Mouse (Mus musculus) testis, postnatal 14 days (tissue): ENCODE measurements around the gene Eps8.

Source experiments
- DNase-seq: peaks from one replicate; pipeline ENCODE4 v3.0.0; 2021; ENCODE audit warnings: low spot score

Gene Eps8

DNA sequence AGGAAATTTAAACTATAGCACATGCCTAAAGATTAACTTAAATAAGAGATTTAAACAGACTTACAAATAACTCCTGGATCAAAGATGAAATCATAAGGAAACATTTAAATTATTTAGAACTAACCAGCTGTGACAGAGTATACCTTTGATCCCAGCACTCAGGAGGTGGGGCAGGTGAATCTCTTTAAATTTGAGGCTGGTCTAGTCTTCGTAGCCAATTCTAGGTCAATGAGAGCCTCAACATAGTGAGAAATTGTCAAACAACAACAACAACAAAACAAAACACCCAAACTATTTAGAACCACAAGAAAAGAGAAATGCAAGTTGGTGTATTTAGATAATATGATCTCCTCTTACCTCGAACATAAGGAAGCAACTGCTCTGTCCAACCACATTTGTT lies at the start of gene Eps8:
Gene Eps8, minus strand, starts transcription at position 101 of the 400 bp plus-strand sequence.
- no peak for DNase-seq

- DNase-seq = no peak
Observed at GRCm38 (mm10) chr6:137703431-137703830, 48.8 kb upstream of the Eps8 start.

- no peak for DNase-seq
Observed at GRCm38 (mm10) chr6:137702918-137703317, 48.2 kb upstream of the Eps8 start.

GRCm38 (mm10) chr6:137702186-137702585 lies 47.5 kb upstream of the Eps8 start:
- no peak for DNase-seq

GRCm38 (mm10) chr6:137699434-137699833 lies 44.8 kb upstream of the Eps8 start:
- no peak for DNase-seq

DNA sequence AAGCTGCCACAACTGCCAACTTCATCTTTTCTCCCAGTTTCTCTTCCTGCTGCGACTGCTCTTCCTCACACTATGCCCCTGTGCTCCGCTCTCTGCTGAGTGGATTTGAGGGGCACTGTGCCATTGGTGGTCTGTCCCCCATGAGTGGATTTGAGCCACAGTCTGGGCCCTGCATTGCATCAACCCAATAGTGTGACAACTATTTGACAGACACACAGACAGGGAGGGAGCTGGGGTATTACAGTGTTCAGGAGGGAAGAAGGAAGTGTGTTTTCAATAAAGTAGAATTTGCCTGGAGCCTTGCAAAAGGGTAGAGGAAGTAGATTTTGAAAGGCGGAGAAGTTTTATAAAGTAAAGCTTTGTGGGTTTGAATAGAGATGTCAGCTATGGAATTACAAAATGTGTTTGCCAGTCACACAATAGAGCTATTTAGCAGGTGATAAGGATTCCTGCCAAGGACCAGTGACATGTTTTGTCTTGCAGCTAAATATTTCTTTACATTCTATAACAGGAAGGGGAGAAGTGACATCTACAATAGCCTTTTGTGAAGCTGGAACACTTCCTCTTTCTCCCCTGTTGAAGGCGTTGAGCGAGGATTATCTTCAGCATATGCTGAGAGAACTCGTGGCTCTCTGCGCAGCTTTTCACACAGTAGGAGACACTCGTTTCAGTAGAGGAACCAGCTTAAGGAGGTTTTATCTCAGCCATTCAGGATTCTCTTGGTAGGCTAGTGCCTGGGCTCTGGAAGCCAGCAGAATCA lies 41.9 kb upstream of the Eps8 start:
- no peak for DNase-seq

DNA sequence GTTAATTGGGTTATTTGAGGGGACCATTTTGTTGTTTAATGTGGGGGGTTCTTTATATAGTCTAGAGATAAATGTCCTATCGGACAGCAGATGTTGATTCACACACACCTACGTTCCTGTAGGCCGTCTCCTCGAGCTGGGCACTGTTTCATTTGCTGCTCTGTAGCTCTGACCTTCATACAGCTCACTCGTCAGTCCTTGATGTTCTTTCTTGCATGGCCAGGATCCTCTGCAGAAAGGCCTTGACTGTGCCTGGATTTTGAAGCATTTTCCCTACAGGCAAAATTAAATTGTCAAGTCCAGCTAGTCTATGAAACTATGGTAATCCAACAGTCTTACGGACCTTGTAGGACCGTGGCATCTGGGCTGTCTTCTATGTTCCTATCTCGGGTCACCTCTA lies 40.4 kb upstream of the Eps8 start:
- no peak for DNase-seq

- no peak for DNase-seq
Observed at GRCm38 (mm10) chr6:137694310-137694709, 39.6 kb upstream of the Eps8 start.

- no peak for DNase-seq
Observed at GRCm38 (mm10) chr6:137690550-137691119, 36.0 kb upstream of the Eps8 start.

DNA sequence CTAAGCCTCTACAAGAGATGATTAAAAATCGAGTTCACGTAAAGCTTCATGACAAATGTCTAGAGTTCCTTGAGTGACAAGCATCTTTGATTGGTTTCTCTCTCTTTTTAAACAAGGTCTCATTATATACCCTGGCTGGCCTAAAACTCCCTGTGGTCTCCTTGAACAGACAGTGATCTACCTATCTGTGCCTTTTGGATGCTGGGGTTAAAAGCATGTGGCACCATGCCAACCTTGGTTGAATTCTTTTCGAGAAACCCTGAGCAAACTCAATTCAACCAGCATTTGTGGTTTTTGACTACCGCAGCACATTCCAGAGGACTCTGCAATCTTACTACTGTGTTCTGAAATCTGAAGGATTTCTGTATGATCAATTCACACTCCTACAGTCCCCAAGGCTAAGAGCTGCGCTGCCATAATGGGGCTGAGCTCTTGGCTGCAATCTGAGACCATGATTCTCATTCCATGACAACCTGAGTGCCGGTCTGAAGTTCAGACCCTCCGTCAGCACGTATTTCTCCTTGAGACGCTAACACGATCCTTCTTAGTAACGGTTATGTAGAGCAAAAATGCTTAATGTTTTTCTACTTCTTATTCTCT lies 33.9 kb upstream of the Eps8 start:
- DNase-seq = no peak

DNA sequence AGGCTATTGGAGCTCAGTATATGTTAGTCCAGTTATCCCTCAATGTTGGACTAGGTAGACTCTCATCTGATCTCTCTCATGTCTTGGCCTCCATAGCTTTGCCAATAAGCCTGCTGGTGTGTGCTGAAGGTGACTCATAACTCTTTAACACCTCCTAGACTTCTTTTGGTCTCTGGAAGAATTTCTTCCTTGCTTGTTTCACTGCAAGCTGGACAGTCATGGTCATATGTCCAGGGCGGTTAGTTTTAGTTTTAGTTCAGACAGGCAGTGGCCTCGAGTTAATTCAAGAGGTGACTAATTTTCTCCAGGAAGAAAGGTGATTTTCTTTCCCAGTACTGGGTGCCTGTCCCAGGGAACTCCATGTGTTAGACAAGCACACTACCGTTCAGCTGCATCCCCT lies 33.4 kb upstream of the Eps8 start:
- DNase-seq = no peak

DNA sequence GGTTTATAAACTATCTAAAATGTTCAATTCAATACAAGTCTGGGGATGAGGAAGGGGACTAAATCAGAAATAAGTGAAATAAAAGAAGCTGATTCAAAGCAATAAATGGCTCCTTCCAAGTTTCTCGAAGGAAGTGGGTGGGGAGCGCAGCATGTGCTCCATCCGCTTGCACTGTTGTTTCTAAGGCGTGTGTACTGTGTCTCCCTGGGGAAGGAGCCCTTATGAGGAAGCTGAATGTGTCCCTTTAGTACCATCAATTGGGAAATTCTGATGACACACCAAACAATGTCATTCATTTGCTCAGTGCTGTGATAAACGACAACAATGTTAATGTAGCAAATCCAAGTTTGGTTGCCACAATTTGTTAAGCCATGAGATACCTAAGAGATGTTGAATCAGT lies 33.0 kb upstream of the Eps8 start:
- no peak for DNase-seq

DNA sequence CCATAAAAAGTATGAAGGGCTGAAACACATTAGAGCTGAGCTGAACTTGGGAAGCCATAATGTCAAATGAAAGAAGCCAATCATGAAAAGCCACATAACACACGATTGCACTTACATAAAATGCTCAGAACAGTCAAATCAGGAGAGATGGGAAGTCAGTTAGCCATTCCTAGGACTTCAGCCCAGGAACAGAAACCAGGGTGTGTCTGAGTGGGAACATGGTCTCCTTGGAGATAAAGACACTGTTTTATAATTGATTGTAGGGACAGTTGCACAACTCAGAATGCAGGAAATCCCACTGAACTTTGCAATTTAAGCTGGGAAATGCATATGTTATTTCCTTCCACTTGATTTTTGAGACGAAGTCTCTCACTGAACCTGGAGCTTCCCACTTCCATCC lies 28.0 kb upstream of the Eps8 start:
- DNase-seq = no peak

GRCm38 (mm10) chr6:137681000-137681399 lies 26.3 kb upstream of the Eps8 start:
- no peak for DNase-seq

DNA sequence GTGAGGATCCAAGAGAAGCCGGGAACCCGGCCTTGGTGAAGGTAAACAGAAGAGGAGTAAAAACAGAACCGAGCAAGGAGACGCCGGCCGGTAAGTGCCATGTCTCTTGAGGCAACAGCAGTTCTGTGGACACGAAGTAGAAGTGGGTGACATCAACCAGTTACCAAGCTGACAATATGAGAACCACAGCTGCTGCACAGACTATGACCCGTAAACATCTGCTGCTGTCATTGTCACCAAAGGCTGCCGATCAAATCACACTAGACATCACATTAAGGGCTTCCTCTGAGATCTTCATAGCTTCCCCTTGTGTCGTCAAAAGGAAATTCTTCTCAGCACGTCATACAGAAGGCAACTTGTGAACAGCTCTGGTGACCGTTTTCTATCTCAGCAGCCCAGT lies 21.9 kb upstream of the Eps8 start:
- no peak for DNase-seq

GRCm38 (mm10) chr6:137675556-137675955 lies 20.9 kb upstream of the Eps8 start:
- no peak for DNase-seq

DNA sequence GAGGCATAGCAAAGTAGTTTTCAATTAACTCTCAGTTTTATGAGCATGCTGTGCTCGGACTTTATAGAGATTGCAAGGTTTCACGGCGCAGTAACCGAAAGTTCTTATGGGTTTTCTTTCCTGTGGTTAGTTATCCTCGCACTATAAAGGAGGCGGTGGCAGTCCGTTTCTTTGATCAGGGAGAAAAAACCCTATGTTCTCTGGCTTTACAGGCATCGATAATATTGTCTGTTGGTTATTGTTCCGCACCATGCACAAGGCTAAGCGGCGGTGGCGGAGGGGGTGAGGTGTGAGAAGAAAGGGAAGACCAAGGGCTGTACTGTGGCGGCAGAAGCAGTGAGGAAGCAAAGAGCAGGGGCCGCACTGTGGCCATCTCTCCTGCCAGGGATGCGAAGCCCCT lies 18.6 kb upstream of the Eps8 start:
- no peak for DNase-seq

DNA sequence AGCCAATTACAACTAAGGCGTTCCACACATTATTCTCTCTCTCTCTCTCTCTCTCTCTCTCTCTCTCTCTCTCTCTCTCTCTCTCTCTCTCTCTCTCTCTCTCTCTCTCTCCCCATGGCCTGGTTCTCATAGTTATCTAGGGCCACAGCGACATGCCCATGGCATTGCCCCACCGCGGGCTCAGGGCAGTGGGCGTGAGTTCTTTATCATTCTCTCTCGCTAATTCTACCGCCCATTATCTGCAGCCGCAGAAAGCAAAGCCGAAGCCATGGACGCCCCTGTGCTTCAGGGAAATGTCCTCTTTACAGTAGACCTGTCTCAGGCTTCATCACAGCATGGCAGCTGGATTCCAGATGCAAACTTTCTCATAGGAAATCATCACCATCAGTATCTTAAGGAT lies 16.9 kb upstream of the Eps8 start:
- no peak for DNase-seq

GRCm38 (mm10) chr6:137670820-137671219 lies 16.1 kb upstream of the Eps8 start:
- no peak for DNase-seq

- DNase-seq = no peak
Observed at GRCm38 (mm10) chr6:137669876-137670275, 15.2 kb upstream of the Eps8 start.

DNA sequence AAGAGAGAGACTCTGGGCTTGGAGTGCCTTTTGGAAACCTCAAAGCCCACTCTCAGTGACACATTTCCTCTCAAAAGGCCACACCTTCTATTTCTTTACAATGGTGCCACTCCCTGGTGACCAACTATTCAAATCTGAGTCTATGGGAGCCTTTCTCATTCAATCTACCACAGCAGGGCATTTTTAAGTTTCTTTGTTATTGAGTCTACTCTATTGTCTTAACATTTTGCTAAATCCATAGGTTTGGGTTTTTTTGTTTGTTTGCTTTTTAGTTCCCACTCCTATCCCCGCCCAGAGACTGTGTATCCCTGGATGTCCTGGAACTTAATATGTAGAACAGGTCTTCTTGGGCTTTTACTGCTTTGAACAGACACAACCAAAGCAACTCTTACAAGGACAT lies 14.8 kb upstream of the Eps8 start:
- DNase-seq = no peak

DNA sequence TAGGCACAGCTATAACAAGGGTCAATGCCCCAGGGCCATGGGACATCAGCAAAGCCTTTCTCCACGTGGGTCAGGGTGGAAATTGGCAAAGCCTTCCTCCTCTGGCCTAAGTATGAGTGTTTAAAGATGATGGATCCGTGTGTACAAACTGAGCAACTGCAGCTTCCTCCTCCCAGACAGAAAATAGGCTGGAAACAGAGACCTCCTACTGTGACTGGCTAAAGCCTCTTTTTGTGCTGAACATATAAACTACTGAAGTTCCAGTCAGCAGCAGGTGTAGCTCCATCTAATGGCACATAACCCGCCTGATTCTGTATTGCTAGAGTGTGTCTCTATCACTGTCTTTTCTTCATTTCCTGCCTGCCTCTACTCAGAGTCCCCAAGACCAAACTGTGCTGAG lies 13.7 kb upstream of the Eps8 start:
- DNase-seq = no peak

GRCm38 (mm10) chr6:137667665-137668064 lies 13.0 kb upstream of the Eps8 start:
- DNase-seq = no peak

DNA sequence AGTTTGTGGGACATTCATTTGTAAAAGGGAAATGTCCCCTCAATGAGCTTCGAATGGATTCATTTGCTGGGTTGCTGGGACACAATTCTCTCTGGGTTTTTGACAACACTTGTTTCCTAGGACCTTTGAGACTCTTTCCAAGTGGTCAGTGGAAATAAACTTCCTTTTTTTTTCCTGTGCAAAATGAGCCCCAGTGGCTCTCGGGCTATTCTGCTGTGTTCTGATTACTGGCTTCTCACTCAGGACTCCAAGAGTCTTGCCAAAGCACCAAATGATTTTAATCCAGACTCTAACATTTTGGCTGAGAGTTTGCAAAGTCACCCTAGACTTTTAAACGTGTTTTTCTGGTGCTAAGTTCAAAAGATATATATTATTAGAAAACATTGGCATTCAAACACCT lies 10.3 kb upstream of the Eps8 start:
- DNase-seq = no peak
